Mouse (Mus musculus): ENCODE measurements around the gene Fuom. TPM values are rescaled to one million over a fixed set of nuclear protein-coding genes. Genes with fewer than 3 reads are reported as not detected.
A peak's percentile ranks its signal among the peaks of the same experiment; 100 is the strongest.

The Fuom gene
- polyA plus RNA-seq, 1 experiment: 25.3 TPM

GRCm38 (mm10) chr7:140098466-140098865, 3.8 kb downstream of the Fuom start:
- no peak for DNase-seq (ENCODE audit: low read depth)
- no peak for TF ChIP-seq POLR2A (IDR thresholded peaks at IDR 0.05; ENCODE audit: borderline replicate concordance, extremely low read depth, insufficient read depth, insufficient read length, poor library complexity, severe bottlenecking)
- TF ChIP-seq CTCF (IDR thresholded peaks at IDR 0.05; ENCODE audit: borderline replicate concordance, extremely low read depth, insufficient read depth, insufficient read length): no peak

- no peak for DNase-seq (ENCODE audit: low read depth)
- TF ChIP-seq POLR2A (IDR thresholded peaks at IDR 0.05; ENCODE audit: borderline replicate concordance, extremely low read depth, insufficient read depth, insufficient read length, poor library complexity, severe bottlenecking) (no peak), CTCF (IDR thresholded peaks at IDR 0.05; ENCODE audit: borderline replicate concordance, extremely low read depth, insufficient read depth, insufficient read length) (no peak)
Measured at GRCm38 (mm10) chr7:140096055-140096454, 6.2 kb downstream of the Fuom start.

- no peak for TF ChIP-seq POLR2A (IDR thresholded peaks at IDR 0.05; ENCODE audit: borderline replicate concordance, extremely low read depth, insufficient read depth, insufficient read length, poor library complexity, severe bottlenecking)
- no peak for TF ChIP-seq CTCF (IDR thresholded peaks at IDR 0.05; ENCODE audit: borderline replicate concordance, extremely low read depth, insufficient read depth, insufficient read length)
- peak; percentile 31 for DNase-seq (ENCODE audit: low read depth)
Measured at GRCm38 (mm10) chr7:140095556-140095955, 6.7 kb downstream of the Fuom start.

GRCm38 (mm10) chr7:140094954-140095353, 7.3 kb downstream of the Fuom start:
- TF ChIP-seq CTCF (IDR thresholded peaks at IDR 0.05; ENCODE audit: borderline replicate concordance, extremely low read depth, insufficient read depth, insufficient read length) (no peak), POLR2A (IDR thresholded peaks at IDR 0.05; ENCODE audit: borderline replicate concordance, extremely low read depth, insufficient read depth, insufficient read length, poor library complexity, severe bottlenecking) (no peak)
- no peak for DNase-seq (ENCODE audit: low read depth)

GRCm38 (mm10) chr7:140092924-140093528, 9.2 kb downstream of the Fuom start, which contains the start of gene Prap1:
TSS of gene Prap1 (plus strand) at chr7:140093395.
- no peak for DNase-seq (ENCODE audit: low read depth)
- no peak for TF ChIP-seq CTCF (IDR thresholded peaks at IDR 0.05; ENCODE audit: borderline replicate concordance, extremely low read depth, insufficient read depth, insufficient read length)
- TF ChIP-seq POLR2A (IDR thresholded peaks at IDR 0.05; ENCODE audit: borderline replicate concordance, extremely low read depth, insufficient read depth, insufficient read length, poor library complexity, severe bottlenecking): no peak

- no peak for TF ChIP-seq CTCF (IDR thresholded peaks at IDR 0.05; ENCODE audit: borderline replicate concordance, extremely low read depth, insufficient read depth, insufficient read length)
- TF ChIP-seq POLR2A (IDR thresholded peaks at IDR 0.05; ENCODE audit: borderline replicate concordance, extremely low read depth, insufficient read depth, insufficient read length, poor library complexity, severe bottlenecking): no peak
- no peak for DNase-seq (ENCODE audit: low read depth)
Measured at GRCm38 (mm10) chr7:140090601-140091000, 11.6 kb downstream of the Fuom start.

- peak; percentile 96 for DNase-seq (ENCODE audit: low read depth)
- peak; percentile 10; the same call in 1 of the 2 replicates for TF ChIP-seq POLR2A (IDR thresholded peaks at IDR 0.05; ENCODE audit: borderline replicate concordance, extremely low read depth, insufficient read depth, insufficient read length, poor library complexity, severe bottlenecking)
- TF ChIP-seq CTCF (IDR thresholded peaks at IDR 0.05; ENCODE audit: borderline replicate concordance, extremely low read depth, insufficient read depth, insufficient read length): peak; percentile 84
Measured at GRCm38 (mm10) chr7:140082242-140082678, 20.0 kb downstream of the Fuom start, which contains the start of gene Caly. TSS of gene Caly (minus strand) at chr7:140082548.

GRCm38 (mm10) chr7:140081408-140082241, 20.6 kb downstream of the Fuom start:
- TF ChIP-seq POLR2A (IDR thresholded peaks at IDR 0.05; ENCODE audit: borderline replicate concordance, extremely low read depth, insufficient read depth, insufficient read length, poor library complexity, severe bottlenecking) (no peak), CTCF (IDR thresholded peaks at IDR 0.05; ENCODE audit: borderline replicate concordance, extremely low read depth, insufficient read depth, insufficient read length) (no peak)
- peak; percentile 43 for DNase-seq (ENCODE audit: low read depth)

GRCm38 (mm10) chr7:140080503-140081156, 21.6 kb downstream of the Fuom start:
- TF ChIP-seq POLR2A (IDR thresholded peaks at IDR 0.05; ENCODE audit: borderline replicate concordance, extremely low read depth, insufficient read depth, insufficient read length, poor library complexity, severe bottlenecking) (peak; percentile 62; the same call in 1 of the 2 replicates), CTCF (IDR thresholded peaks at IDR 0.05; ENCODE audit: borderline replicate concordance, extremely low read depth, insufficient read depth, insufficient read length) (no peak)
- peak; percentile 97 for DNase-seq (ENCODE audit: low read depth)

- TF ChIP-seq POLR2A (IDR thresholded peaks at IDR 0.05; ENCODE audit: borderline replicate concordance, extremely low read depth, insufficient read depth, insufficient read length, poor library complexity, severe bottlenecking): no peak
- TF ChIP-seq CTCF (IDR thresholded peaks at IDR 0.05; ENCODE audit: borderline replicate concordance, extremely low read depth, insufficient read depth, insufficient read length): peak; percentile 84
- peak; percentile 95 for DNase-seq (ENCODE audit: low read depth)
Measured at GRCm38 (mm10) chr7:140078711-140079110, 23.5 kb downstream of the Fuom start.

GRCm38 (mm10) chr7:140077698-140078097, 24.5 kb downstream of the Fuom start:
- no peak for TF ChIP-seq POLR2A (IDR thresholded peaks at IDR 0.05; ENCODE audit: borderline replicate concordance, extremely low read depth, insufficient read depth, insufficient read length, poor library complexity, severe bottlenecking)
- TF ChIP-seq CTCF (IDR thresholded peaks at IDR 0.05; ENCODE audit: borderline replicate concordance, extremely low read depth, insufficient read depth, insufficient read length): no peak
- no peak for DNase-seq (ENCODE audit: low read depth)
